Mouse (Mus musculus) MEL (cell line): ENCODE data around the gene Atp8a1. TPM values are rescaled to one million over a fixed set of nuclear protein-coding genes. Genes with fewer than 3 reads are reported as not detected.
"Not testable (repeated sequence)": the region's sequence is repeated elsewhere in the genome, so short reads cannot be mapped to it uniquely, and the experiment has no call there.

Experiments used
- DNase-seq: peaks from one replicate; pipeline ENCODE4 v3.0.0; 2011; ENCODE audit warnings: low read depth, low spot score
- H3K27ac ChIP-seq: 2 replicates; pipeline ENCODE4 v1.5.1; 2012; ENCODE audit warnings: low read depth, mild to moderate bottlenecking, control low read depth, low read length, moderate library complexity; ENCODE audit not compliant: control insufficient read depth
- H3K27me3 ChIP-seq, 2 experiments: fragments of 150-350 bp in 1 of 2; sonication (generic) in 1 of 2; 2 replicates each; pipeline ENCODE4 v1.6.1; 2012; ENCODE audit warnings: low read length in 2 of 2, mild to moderate bottlenecking in 2 of 2, improper control_type of control experiment in 1 of 2, moderate library complexity in 1 of 2; ENCODE audit not compliant: insufficient read depth in 2 of 2, control insufficient read depth in 1 of 2
- H3K36me3 ChIP-seq, 2 experiments: 2 replicates each; pipeline ENCODE4 v1.6.1; 2012 to 2014; ENCODE audit warnings: low read length in 2 of 2, improper control_type of control experiment in 1 of 2, inconsistent platforms in 1 of 2, mild to moderate bottlenecking in 1 of 2; ENCODE audit not compliant: insufficient read depth in 2 of 2, control insufficient read depth in 1 of 2
- H3K4me1 ChIP-seq, 2 experiments: fragments of 150-350 bp in 1 of 2; sonication (generic) in 1 of 2; 2 replicates each; pipeline ENCODE4 v1.6.1; 2012; ENCODE audit warnings: low read length in 2 of 2, improper control_type of control experiment in 1 of 2, mild to moderate bottlenecking in 1 of 2; ENCODE audit not compliant: insufficient read depth in 2 of 2, control insufficient read depth in 1 of 2
- H3K4me3 ChIP-seq, 2 experiments: fragments of 150-350 bp in 1 of 2; sonication (generic) in 1 of 2; 2 replicates each; pipeline ENCODE4 v1.5.1; 2012; ENCODE audit warnings: low read depth in 2 of 2, low read length in 2 of 2, mild to moderate bottlenecking in 2 of 2, moderate library complexity in 2 of 2, control low read depth in 1 of 2, improper control_type of control experiment in 1 of 2; ENCODE audit not compliant: control insufficient read depth in 1 of 2, insufficient read depth in 1 of 2
- H3K79me2 ChIP-seq: 2 replicates; pipeline ENCODE4 v1.6.1; 2012; ENCODE audit warnings: mild to moderate bottlenecking, low read length, moderate library complexity; ENCODE audit not compliant: control insufficient read depth, poor library complexity, insufficient read depth
- H3K9ac ChIP-seq: 2 replicates; pipeline ENCODE4 v1.6.1; 2012; ENCODE audit warnings: low read depth, mild to moderate bottlenecking, control low read depth, low read length, moderate library complexity; ENCODE audit not compliant: control insufficient read depth, poor library complexity, severe bottlenecking
- H3K9me3 ChIP-seq: fragments of 150-350 bp; sonication (generic); replicated peaks from 2 replicates; pipeline ENCODE4 v1.6.1; 2012; ENCODE audit warnings: mild to moderate bottlenecking, low read length, improper control_type of control experiment, moderate library complexity; ENCODE audit not compliant: insufficient read depth
- CHD1 ChIP-seq: IDR thresholded peaks from 2 replicates; pipeline ENCODE4 v1.6.1; 2012; ENCODE audit warnings: low read depth, mild to moderate bottlenecking, inconsistent platforms, low read length, improper control_type of control experiment
- E2F4 ChIP-seq: IDR thresholded peaks from 2 replicates; pipeline ENCODE4 v1.6.1; 2011; ENCODE audit warnings: low read depth, low read length, improper control_type of control experiment, borderline replicate concordance
- EP300 ChIP-seq, 2 experiments: IDR thresholded peaks; 2 replicates each; pipeline ENCODE4 v1.6.1; 2011; ENCODE audit warnings: improper control_type of control experiment in 2 of 2, low read length in 2 of 2, low read depth in 1 of 2, mild to moderate bottlenecking in 1 of 2
- ETS1 ChIP-seq: IDR thresholded peaks from 2 replicates; pipeline ENCODE4 v1.6.1; 2012; ENCODE audit warnings: low read depth, mild to moderate bottlenecking, inconsistent platforms, low read length, improper control_type of control experiment, moderate library complexity
- GABPA ChIP-seq: IDR thresholded peaks from 2 replicates; pipeline ENCODE4 v1.6.1; 2012; ENCODE audit warnings: low read depth, mild to moderate bottlenecking, inconsistent platforms, low read length, improper control_type of control experiment, moderate library complexity
- GATA1 ChIP-seq: IDR thresholded peaks from 2 replicates; pipeline ENCODE4 v1.6.1; 2011; ENCODE audit warnings: low read depth, low read length, improper control_type of control experiment
- KAT2A ChIP-seq: conservative IDR thresholded peaks from 2 replicates; pipeline ENCODE4 v1.6.1; 2012; ENCODE audit warnings: low read depth, low read length, improper control_type of control experiment, inconsistent platforms
- MAZ ChIP-seq: IDR thresholded peaks from 2 replicates; pipeline ENCODE4 v1.6.1; 2012; ENCODE audit warnings: low read depth, mild to moderate bottlenecking, inconsistent platforms, low read length, improper control_type of control experiment
- MXI1 ChIP-seq: IDR thresholded peaks from 2 replicates; pipeline ENCODE4 v1.6.1; 2011; ENCODE audit warnings: mild to moderate bottlenecking, low read depth, low read length, improper control_type of control experiment
- NELFE ChIP-seq: IDR thresholded peaks from 2 replicates; pipeline ENCODE4 v1.6.1; 2011; ENCODE audit warnings: low read depth, low read length, improper control_type of control experiment
- POLR2A ChIP-seq, 2 experiments: IDR thresholded peaks; 2 replicates each; pipeline ENCODE4 v1.6.1; 2011 to 2012; ENCODE audit warnings: low read length in 2 of 2, mild to moderate bottlenecking in 2 of 2, control low read depth in 1 of 2, improper control_type of control experiment in 1 of 2, low read depth in 1 of 2, moderate library complexity in 1 of 2; ENCODE audit not compliant: control insufficient read depth in 1 of 2, insufficient read depth in 1 of 2, poor library complexity in 1 of 2
- RCOR1 ChIP-seq: IDR thresholded peaks from 2 replicates; pipeline ENCODE4 v1.6.1; 2012; ENCODE audit warnings: low read depth, mild to moderate bottlenecking, inconsistent platforms, low read length, improper control_type of control experiment
- TAL1 ChIP-seq: IDR thresholded peaks from 2 replicates; pipeline ENCODE4 v1.6.1; 2012; ENCODE audit warnings: mild to moderate bottlenecking, inconsistent platforms, low read length, moderate library complexity, mixed read lengths
- UBTF ChIP-seq: IDR thresholded peaks from 2 replicates; pipeline ENCODE4 v1.6.1; 2012; ENCODE audit warnings: low read depth, mild to moderate bottlenecking, inconsistent platforms, low read length, improper control_type of control experiment, moderate library complexity, borderline replicate concordance; ENCODE audit not compliant: insufficient read depth
- USF2 ChIP-seq, 2 experiments: IDR thresholded peaks; 2 replicates each; pipeline ENCODE4 v1.6.1; 2011 to 2012; ENCODE audit warnings: improper control_type of control experiment in 2 of 2, low read length in 2 of 2, borderline replicate concordance in 1 of 2, inconsistent platforms in 1 of 2, low read depth in 1 of 2, mild to moderate bottlenecking in 1 of 2; ENCODE audit not compliant: insufficient read depth in 1 of 2
- ZMIZ1 ChIP-seq: IDR thresholded peaks from 2 replicates; pipeline ENCODE4 v1.6.1; 2012; ENCODE audit warnings: low read depth, mild to moderate bottlenecking, inconsistent platforms, low read length, improper control_type of control experiment, moderate library complexity
- ZNF384 ChIP-seq: IDR thresholded peaks from 2 replicates; pipeline ENCODE4 v1.6.1; 2012; ENCODE audit warnings: low read depth, mild to moderate bottlenecking, inconsistent platforms, low read length, improper control_type of control experiment
- polyA plus RNA-seq, 2 experiments: library from polyadenylated mRNA; stranded (reverse) in 1 of 2; unstranded in 1 of 2; fragments of >175 nt in 1 of 2; fragments of >200 nt in 1 of 2; gene quantifications; 2 replicates each; pipeline versions ENCODE4 v1.2.1 to v1.2.4; 2012; ENCODE audit warnings: low replicate concordance in 2 of 2, low read depth in 1 of 2; ENCODE audit not compliant: insufficient read length in 2 of 2, insufficient read depth in 1 of 2, missing spikeins in 1 of 2
- total RNA-seq: library from RNA; depleted of rRNA; stranded (reverse); fragments of 300-350 nt; gene quantifications from 2 replicates; pipeline ENCODE4 v1.2.3, GENCODE M21; 2012

The Atp8a1 gene
- total and polyA plus RNA-seq, 3 experiments: 18.2 to 22.1 TPM; not detected in 1

DNA sequence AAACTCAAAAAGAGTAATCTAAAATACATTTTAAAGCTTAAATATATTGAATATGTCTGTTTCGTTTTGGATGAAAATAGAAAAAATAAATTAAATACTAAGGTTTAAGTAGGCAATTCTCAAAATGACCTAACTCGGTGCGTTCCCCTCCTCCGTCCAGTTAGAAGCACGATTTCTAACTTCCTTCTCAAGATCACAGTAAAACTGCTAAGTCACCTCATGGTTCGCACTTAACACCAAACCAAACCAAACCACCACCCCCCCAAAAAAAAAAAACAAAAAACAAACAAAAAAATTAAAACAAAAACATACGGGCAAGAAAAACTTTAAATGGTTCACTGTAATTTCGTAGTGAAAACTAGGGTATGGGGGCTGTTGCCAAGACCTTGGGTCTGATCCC, 32.2 kb downstream of the Atp8a1 start:
- Histone ChIP-seq H3K4me3 (peak overlapping the region; percentile 61 to 64), H3K9ac (peak overlapping the region; percentile 82)
- H3K4me1 ChIP-seq, H3K79me2 ChIP-seq, H3K9me3 ChIP-seq, H3K27me3 ChIP-seq: not testable (repeated sequence)
- TF ChIP-seq CHD1: 0 out of 2 replicates have a peak, but pooled peaks have one; percentile 68
- peak; percentile 33 for TF ChIP-seq ZNF384
- TF ChIP-seq, all 39 proteins: peak for 2; not testable (repeated sequence) for 37
- H3K27ac ChIP-seq: peak overlapping the region; percentile 99
- not testable (repeated sequence) for DNase-seq
- peaks cover 8 to 26% of the 10 kb centered on the region in 2 experiments for H3K36me3 ChIP-seq

- peak; percentile 47 for TF ChIP-seq ETS1
- peak in 1 of 2 experiments; percentile 21; a peak in 1 of 4 replicates for TF ChIP-seq POLR2A (IDR thresholded peaks at IDR 0.05; ENCODE audit: control insufficient read depth in 1 of 2, insufficient read depth in 1 of 2, low read depth in 1 of 2, low read length in 2 of 2, poor library complexity in 1 of 2)
- no peak for TF ChIP-seq GABPA
- no peak for TF ChIP-seq NELFE
- TF ChIP-seq RCOR1: peak; percentile 11; the same call in 1 of the 2 replicates
- TF ChIP-seq UBTF: no peak
- TF ChIP-seq MAZ: no peak
- TF ChIP-seq ZNF384: no peak
- TF ChIP-seq TAL1: peak; percentile 25; the same call in 1 of the 2 replicates
- TF ChIP-seq USF2 (IDR thresholded peaks at IDR 0.05; ENCODE audit: borderline replicate concordance in 1 of 2, insufficient read depth in 1 of 2, low read depth in 1 of 2, low read length in 2 of 2): no peak
- TF ChIP-seq GATA1: no peak
- peak; percentile 67 for DNase-seq
- Histone ChIP-seq H3K79me2 (peaks cover 4% of the 10 kb centered on the region), H3K36me3 (peaks cover 8 to 26% of the 10 kb centered on the region in 2 experiments), H3K9me3 (no peaks in the 10 kb centered on the region), H3K9ac (peak overlapping the region; percentile 25), H3K27ac (peak overlapping the region; percentile 48), H3K27me3 (no peaks in the 10 kb centered on the region), H3K4me1 (peaks cover 4 to 9% of the 10 kb centered on the region in 2 experiments; a peak in 3 of 4 replicates), H3K4me3 (peak overlapping the region; percentile 19 to 36)
Measured at GRCm38 (mm10) chr5:67814437-67814965, 32.7 kb downstream of the Atp8a1 start.

DNA sequence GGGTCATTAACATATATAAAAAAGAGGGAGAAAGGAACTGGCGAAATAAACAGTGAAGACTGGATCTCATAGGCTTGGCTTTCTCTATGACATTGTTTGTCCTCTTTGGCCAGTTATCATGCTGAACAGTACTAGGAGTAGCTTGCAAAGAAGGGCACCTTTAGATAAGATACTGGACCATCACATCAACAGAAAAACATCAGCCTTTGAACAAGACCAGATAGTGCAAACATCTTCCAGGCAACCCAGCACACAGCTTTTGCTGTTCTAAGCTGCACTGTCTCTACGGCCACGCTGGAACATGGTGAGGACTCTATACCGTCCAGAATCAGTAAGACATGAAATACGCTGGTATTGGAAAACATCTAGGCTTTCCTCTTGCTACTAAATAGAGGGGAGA, 33.9 kb downstream of the Atp8a1 start:
- Histone ChIP-seq H3K9me3 (no peaks in the 10 kb centered on the region), H3K4me1 (peaks cover 4 to 9% of the 10 kb centered on the region in 2 experiments; a peak in 3 of 4 replicates), H3K9ac (no peak overlapping the region), H3K36me3 (peaks cover 11 to 26% of the 10 kb centered on the region in 2 experiments), H3K79me2 (peaks cover 4% of the 10 kb centered on the region), H3K4me3 (no peak overlapping the region), H3K27ac (no peak overlapping the region), H3K27me3 (no peaks in the 10 kb centered on the region)
- TF ChIP-seq ZMIZ1 (no peak), EP300 (IDR thresholded peaks at IDR 0.05; ENCODE audit: low read depth in 1 of 2, low read length in 2 of 2) (0 out of 4 replicates have a peak, but pooled peaks of 1 of the 2 experiments have one; percentile 16), KAT2A (no peak), E2F4 (no peak), GATA1 (peak; percentile 35; the same call in 1 of the 2 replicates), MXI1 (no peak)
- DNase-seq: no peak
